8 mouse cellular contexts compared by ENCODE assay signal in genomic region chr1:71103174-71103864, GRCm38 (mm10). TPM values are rescaled to one million over a fixed set of nuclear protein-coding genes. Genes with fewer than 3 reads are reported as not detected.
DNase-seq lines count a peak whose midpoint lies in the region; ATAC-seq and TF ChIP-seq lines count a peak whose summit lies in the region.

No protein-coding gene starts in this region.

- no peaks in the 10 kb centered on the region for H3K27me3 ChIP-seq in E14TG2a.4 (ENCODE audit: insufficient read depth, low read length)
- no peaks in the 10 kb centered on the region for H3K27me3 ChIP-seq in midbrain, embryonic 16.5 days (ENCODE audit: control insufficient read depth, insufficient read depth, low read depth, low read length)

- no peak for TF ChIP-seq CTCF in E14TG2a.4 (conservative IDR thresholded peaks at IDR 0.05; ENCODE audit: low read length)
- no peak for TF ChIP-seq CTCF in bone marrow, adult 2 months (IDR thresholded peaks at IDR 0.05; ENCODE audit: control insufficient read depth, insufficient read depth, low read length)

- H3K4me2 ChIP-seq in midbrain, embryonic 16.5 days (ENCODE audit: low read length) = peak overlapping the region; percentile 67

- peak overlapping the region; percentile 62 for H3K9ac ChIP-seq in midbrain, embryonic 16.5 days (ENCODE audit: low read depth, low read length)

- H3K27ac ChIP-seq in bone marrow, adult 2 months (ENCODE audit: control insufficient read depth, insufficient read depth, low read depth, low read length, poor library complexity) = peak overlapping the region; percentile 87
- no peak overlapping the region for H3K27ac ChIP-seq in midbrain, embryonic 16.5 days (ENCODE audit: low read length)

- DNase-seq in kidney, postnatal 14 days = peak; percentile 13
- DNase-seq in yolk sac, embryonic 10.5 days (ENCODE audit: low spot score) = peak; percentile 10
- no peak for DNase-seq in urinary bladder, postnatal 36 days (ENCODE audit: low spot score in 2 of 2)
- DNase-seq in left cerebral cortex, postnatal 36 days (ENCODE audit: low spot score in 2 of 2) = no peak

- WGBS in bone marrow, adult 2 months = 8% methylated on average over 18 of the region's 18 CpGs
- WGBS in midbrain, embryonic 16.5 days = 33% methylated on average over 18 of the region's 18 CpGs

- intact Hi-C loops in left cerebral cortex, postnatal 36 days (cut with DNase I) = no loop called here

- H3K9me3 ChIP-seq in E14TG2a.4 (ENCODE audit: low read length) = peaks cover 5% of the 10 kb centered on the region; the same call in 1 of the 2 replicates
- H3K9me3 ChIP-seq in midbrain, embryonic 16.5 days (replicated peaks; ENCODE audit: control insufficient read depth, low read length, poor library complexity, severe bottlenecking) = no peaks in the 10 kb centered on the region

- peaks cover 25% of the 10 kb centered on the region for H3K36me3 ChIP-seq in E14TG2a.4 (ENCODE audit: insufficient read depth, low read length)
- no peaks in the 10 kb centered on the region for H3K36me3 ChIP-seq in midbrain, embryonic 16.5 days (ENCODE audit: control insufficient read depth, insufficient read depth, low read length)

- no peak for TF ChIP-seq POLR2A in bone marrow, adult 2 months (IDR thresholded peaks at IDR 0.05; ENCODE audit: borderline replicate concordance, control insufficient read depth, low read depth, low read length)

- peak overlapping the region; percentile 50 for H3K4me3 ChIP-seq in E14TG2a.4 (replicated peaks; ENCODE audit: low read length)
- peak overlapping the region; percentile 95 for H3K4me3 ChIP-seq in bone marrow, adult 2 months (replicated peaks; ENCODE audit: control insufficient read depth, low read depth, low read length)
- peak overlapping the region; percentile 73 for H3K4me3 ChIP-seq in midbrain, embryonic 16.5 days (ENCODE audit: low read depth, low read length)

- peaks cover 39% of the 10 kb centered on the region for H3K4me1 ChIP-seq in E14TG2a.4 (replicated peaks; ENCODE audit: low read depth, low read length)
- peaks cover 3% of the 10 kb centered on the region; the same call in 1 of the 2 replicates for H3K4me1 ChIP-seq in bone marrow, adult 2 months (ENCODE audit: control insufficient read depth, insufficient read depth, low read length)
- H3K4me1 ChIP-seq in midbrain, embryonic 16.5 days (ENCODE audit: control insufficient read depth, insufficient read depth, low read length) = peaks cover 2% of the 10 kb centered on the region; the same call in 1 of the 2 replicates

- ATAC-seq in granulocyte monocyte progenitor cell, adult 5-6 weeks (replicated peaks; ENCODE audit: poor library complexity, severe bottlenecking) = peak; percentile 8
- no peak for ATAC-seq in midbrain, embryonic 16.5 days

RNA-seq across cellular contexts. Expression of gene Bard1, which starts 0.4 kb away (rescaled TPM):
- polyA plus RNA-seq in bone marrow, adult 2 months (2011; ENCODE audit: insufficient read depth, insufficient read length, low replicate concordance, missing spikeins) = 10.7 and 12.1 TPM in 2 replicates
- 15.3 and 15.9 TPM in 2 replicates for total RNA-seq in granulocyte monocyte progenitor cell, adult 5-6 weeks (2014; fragmentation: Nextera tagmentation)
- 11.2 and 13.6 TPM in 2 replicates for total RNA-seq in granulocyte monocyte progenitor cell, adult 5-6 weeks (2017)
- 0.46 and 0.66 TPM in 2 replicates for polyA plus RNA-seq in midbrain, embryonic 16.5 days (2015; fragmentation: Nextera tagmentation; extraction: Ambion mirVana)
- under 1 TPM; 0.39 to 0.48 TPM for total RNA-seq in left cerebral cortex, postnatal 36 days (2021)

Comparison
In these comparisons a context has a peak if more than half of its experiments do, and no peak if none do; other contexts are left out.
1. DNase-seq: peak in kidney, postnatal 14 days (single experiment) and yolk sac, embryonic 10.5 days (single experiment); none in urinary bladder, postnatal 36 days (0 of 2) and left cerebral cortex, postnatal 36 days (0 of 2).
2. RNA of gene Bard1, which starts 0.4 kb away (total RNA-seq): 11.2 to 15.9 TPM in granulocyte monocyte progenitor cell, adult 5-6 weeks; 0.39 to 0.48 TPM in left cerebral cortex, postnatal 36 days; every median in the first group is over 4 times any median in the second.
3. Peak in every context shown above with its lines, with median percentiles within 50 percentile points of each other: H3K4me3 ChIP-seq.